Mouse (Mus musculus) spleen, postnatal 36 days (tissue): Measurements from ENCODE around the gene Ccm2l.

ENCODE experiments used
- DNase-seq, 2 experiments: peaks; one replicate each; pipeline ENCODE4 v3.0.0; 2022; ENCODE audit warnings: low spot score in 2 of 2, mixed read lengths in 1 of 2

Ccm2l gene

DNA sequence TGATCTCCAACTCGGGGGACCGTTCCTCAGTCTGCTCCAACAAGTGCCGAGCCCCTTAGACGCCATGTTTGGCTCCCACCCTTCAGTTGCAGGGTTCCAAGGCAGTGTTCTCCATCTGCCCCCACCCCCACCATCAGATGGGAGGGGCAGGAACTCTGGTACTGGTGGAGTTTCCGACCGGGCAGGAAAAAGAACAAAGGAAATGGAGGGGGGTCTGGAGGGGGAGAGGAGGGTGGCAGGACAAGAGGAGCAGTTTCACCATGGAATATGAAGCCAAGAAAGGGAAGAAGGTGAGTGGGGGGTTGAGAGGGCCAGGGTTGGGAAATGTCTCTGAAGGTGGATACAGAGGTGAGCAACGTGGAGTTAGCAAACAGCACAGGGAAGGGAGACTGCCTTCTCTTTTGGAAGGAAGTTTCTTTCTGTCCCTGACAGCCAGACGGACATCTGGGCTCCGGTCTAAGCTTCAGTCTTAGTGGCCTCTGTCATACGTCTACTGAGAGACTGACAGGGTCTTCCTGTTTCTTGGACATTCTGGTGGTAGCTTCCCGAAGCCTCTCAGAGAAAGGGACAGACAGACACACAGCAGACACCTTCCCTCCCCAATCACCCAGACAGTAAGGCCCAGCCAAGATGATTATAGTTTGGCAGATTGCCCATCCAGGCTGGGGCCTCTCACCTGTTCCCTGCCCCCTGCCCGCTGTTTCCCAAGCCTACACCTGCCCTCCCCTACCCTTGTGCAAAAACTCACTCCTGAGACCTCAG lies at the start of gene Ccm2l:
Ccm2l (plus strand) TSS at position 209 of the 762 bp plus-strand sequence.
- no peak for DNase-seq

DNA sequence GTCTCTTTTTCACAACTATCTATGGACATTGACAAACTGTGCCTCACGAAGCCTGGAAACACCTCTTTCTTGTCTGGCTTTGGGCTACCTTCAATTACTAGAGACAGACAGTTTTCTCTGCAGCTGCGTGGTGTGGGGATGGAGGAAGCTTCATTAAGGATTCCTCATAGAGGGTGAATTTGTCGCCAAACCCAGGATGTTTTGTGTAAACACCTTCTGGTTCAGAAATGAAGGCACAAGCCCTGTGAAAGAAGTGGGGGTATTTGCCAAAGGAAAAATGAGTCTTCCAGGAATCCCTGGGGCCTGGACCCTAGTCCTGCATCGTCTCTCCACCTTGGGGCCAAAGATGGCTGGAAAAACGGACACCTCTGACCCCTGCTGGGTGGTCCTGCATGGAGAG lies 49.0 kb upstream of the Ccm2l start:
- no peak for DNase-seq

DNA sequence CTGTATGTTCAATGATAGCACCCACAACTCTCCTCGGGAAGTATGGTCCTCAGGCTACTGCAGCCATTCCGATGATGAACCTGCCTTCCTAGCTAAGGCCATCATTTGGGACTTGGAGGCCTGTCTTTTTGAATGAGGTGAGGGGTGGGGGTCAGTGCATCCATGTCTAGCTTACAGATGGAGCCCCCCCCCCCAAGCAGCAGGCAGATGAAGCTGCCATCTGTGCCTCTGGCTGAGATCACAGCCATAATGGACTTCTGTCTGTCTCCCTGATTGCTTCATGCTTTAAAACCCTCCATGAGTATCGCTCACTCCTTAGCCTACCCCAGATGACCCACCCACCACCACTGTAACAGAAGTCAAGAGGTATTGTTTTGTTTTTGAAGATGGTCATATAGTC lies 46.4 kb upstream of the Ccm2l start:
- no peak for DNase-seq

DNA sequence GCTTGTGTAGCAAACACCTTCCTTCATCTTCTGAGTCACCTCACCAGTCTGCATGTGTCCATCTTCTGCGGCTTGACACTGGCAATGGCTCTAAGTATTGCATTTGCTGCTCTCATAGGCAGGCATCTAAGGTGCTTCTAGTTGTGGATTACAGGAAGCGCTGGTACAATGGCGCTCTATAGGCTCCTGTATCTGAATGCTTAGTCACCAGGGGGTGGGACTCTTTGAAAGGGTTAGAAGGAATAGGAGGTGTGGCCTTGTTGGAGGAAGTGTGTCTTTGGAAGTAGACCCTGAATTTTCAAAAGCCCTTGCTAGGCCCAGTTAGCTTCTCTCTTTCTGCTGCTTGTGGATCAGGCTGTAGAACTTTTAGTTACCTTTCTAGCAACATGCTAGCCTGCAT lies 44.6 kb upstream of the Ccm2l start:
- no peak for DNase-seq

DNA sequence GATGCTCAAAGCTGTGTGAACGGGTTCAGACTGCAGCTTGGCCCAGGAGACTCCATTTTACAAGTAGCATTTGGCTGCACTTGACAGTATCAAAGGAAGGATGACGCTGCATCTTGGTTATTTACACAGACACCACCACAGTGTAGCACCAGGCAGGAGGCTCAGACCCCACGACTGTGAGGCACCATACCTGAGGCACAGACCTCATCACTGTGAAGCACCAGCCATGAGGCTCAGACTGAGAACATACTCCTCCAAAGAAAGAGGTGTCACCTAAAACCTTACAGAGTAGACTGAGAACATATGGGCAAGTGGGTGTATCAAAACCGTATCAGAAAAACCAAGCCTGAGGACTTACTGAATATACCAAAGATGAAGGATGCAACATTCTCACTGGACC lies 42.9 kb upstream of the Ccm2l start:
- DNase-seq = no peak

DNA sequence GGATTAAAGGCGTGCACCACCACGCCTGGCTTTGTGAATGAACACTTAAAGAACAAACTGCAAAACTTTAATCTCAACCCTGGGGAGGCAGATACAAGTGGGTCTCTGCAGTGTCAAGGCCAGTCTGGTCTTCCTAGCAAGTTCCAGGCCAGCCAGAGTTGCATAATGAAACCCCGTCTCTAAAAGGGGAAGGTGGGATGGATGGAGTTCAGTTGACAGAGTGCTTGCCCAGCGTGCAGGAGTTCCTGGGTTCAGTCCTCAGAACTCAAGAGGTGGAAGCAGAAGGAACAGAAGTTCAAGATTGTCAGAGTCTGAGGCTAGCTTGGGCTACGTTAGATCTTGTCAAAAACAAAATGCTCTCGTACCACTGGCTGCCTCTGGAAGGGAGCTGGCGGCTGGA lies 39.7 kb upstream of the Ccm2l start:
- DNase-seq = no peak

DNA sequence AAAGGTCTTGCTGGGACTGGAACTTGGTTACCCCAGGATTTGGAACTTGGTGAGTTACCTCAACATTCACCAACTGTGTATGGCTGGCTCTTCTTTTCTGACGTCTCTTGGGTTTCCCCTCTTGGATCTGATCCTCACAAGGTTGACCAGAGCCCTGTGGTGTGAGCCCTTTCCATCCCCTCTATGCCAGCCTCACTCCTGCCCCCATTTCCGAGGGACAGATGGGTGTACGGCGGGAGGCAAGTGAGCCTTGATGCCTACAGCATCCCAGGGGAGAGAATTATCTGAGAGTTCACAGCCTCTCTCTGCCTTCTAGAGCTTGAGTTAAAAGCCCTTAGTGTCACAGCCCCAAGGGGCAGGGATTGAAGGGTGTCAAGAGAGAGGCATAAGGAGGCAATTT lies 38.3 kb upstream of the Ccm2l start:
- DNase-seq = no peak

DNA sequence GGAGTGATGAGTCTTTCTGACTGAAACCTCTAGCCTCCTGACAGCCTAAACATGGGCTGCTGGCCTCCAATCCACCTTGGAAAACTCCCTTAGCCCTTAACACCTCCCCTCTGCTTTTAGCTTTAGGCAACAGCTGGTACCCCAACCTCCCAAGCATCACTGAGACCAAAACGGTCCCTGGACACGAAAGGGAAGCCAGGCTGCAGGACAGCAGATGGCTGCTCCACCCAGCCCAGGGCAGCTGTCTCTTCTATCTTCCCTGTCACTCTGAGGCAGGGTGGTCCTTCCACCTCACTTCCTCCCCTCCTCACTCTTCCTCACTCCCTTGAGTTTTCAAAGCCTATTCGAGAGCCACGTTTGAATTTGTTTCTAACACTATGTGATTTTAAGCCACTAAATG lies 35.3 kb upstream of the Ccm2l start:
- no peak for DNase-seq

DNA sequence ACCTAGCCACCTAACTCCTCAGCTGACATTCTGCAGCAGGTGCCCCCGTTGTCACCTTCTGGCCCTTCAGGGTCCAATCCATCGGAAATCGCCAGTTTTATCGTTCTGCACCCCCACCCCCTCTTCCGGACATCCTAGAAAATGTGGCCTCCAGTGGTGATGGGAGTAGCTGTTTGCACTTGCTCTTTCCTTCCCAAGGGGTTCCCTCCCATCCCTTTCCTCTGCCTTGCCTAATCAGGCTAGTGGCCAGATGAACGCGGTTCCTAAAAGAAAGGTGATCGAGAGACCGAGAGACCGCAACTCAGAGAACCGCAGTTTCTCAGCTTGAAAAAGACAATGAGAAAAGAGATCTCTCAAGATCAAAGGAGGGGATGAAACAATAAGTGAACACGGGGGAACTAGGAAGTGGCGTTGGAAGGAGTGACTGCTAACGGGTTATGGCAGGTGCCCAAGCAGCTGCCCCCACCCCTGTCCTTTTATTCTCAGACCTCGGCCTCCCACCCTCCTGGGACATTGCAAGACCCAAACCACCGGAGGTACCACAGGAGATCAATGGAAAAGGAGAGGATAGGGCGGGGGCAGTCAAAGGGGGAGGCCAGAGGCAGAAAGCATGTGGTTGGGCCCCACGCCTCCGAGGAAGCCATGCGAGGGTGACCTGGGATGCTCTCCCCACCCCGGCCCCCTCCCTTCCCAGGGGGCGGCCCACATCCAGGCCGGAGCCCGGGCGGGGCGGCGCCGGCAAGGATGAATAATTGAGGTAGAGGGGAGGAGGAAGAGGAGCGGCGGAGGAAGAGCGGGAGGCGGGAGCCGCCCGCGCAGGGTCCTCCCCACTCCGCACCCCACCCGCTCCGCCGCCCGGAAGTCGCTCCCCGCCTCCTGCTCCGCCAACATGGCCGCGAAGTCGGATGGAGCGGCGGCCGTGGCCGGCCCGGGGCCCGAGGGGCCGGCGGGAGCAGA lies 34.4 kb upstream of the Ccm2l start, which contains the start of gene Xkr7:
Xkr7 (plus strand) TSS at position 727 of the 957 bp plus-strand sequence.
- DNase-seq = no peak

DNA sequence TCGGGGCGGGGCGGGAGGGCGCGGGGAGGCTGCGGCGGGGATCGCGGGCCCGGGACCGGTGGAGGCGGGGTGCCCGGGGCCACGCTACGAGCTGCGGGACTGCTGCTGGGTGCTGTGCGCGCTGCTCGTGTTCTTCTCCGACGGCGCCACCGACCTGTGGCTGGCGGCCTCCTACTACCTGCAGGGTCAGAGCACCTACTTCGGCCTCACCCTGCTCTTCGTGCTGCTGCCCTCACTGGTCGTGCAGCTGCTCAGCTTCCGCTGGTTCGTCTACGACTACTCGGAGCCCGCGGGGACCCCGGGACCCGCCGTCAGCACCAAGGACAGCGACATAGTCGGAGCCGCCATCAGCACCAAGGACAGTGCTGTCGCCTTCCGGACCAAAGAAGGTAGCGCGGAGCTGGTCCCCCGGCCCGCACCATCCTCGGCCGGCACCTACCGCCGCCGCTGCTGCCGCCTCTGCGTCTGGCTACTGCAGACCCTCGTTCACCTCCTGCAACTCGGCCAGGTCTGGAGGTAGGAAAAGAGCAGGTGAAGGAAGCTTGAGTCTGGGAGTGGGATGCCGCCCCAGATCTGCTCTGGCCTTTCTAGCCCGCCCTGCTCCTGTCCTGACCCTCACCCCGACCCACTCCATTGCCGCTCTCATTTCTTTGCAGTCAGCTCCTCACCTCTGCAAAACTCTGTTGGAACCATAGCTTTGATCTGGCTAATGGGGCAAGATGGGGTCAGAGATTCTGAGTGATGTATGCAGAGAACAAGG lies 33.5 kb upstream of the Ccm2l start:
- DNase-seq = peak; percentile 52 to 57

DNA sequence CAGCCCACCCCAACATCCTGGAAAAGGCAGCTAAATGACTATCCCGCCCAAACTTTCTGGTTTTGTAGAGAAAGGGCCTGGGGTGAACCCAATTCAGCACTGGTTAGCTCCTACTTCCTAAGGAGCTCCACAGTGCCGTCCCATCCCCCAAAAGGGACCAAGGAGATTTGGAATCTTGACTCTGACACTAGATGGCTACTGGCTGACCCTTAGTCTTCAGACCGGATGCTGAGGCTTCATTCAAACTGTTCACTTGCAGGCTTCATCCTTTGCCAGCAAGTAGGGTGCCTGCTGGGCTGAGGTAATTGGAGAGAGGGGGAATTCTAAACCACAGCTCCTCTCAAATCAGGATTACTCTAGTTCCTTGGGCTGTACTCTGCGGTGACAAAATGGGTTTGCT lies 32.8 kb upstream of the Ccm2l start:
- DNase-seq = no peak

DNA sequence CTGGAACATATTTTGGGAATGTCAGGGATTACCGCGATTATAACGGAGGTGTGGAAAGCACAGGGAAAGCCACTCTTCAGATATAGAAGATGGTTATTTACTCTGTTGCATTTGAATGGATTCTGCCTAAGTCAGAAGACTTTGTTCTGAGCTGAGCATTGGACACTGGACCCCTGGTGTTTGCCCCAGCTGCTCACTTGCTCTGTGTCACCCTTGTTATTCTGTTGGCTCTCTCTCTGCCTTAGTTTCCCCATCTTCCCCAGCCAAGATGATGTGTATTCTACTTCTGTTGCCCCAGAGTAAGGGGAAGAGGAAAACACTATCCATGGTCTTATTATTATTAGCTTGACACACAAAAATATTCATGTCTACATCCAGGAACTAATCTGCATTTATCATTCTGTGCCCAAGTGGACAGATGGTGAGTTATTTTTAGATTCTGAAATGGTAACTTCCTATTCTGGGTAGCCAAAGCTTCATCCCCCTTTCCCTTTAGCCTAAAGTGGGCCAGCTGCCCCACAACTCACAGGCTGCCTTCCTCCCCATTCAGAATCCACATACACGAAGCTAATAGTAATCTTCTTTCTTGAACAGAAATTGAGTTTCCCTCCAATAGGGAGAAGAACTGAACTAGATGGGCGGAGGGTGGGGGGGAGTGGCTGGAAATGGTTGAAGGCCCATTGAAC lies 32.1 kb upstream of the Ccm2l start:
- no peak for DNase-seq

DNA sequence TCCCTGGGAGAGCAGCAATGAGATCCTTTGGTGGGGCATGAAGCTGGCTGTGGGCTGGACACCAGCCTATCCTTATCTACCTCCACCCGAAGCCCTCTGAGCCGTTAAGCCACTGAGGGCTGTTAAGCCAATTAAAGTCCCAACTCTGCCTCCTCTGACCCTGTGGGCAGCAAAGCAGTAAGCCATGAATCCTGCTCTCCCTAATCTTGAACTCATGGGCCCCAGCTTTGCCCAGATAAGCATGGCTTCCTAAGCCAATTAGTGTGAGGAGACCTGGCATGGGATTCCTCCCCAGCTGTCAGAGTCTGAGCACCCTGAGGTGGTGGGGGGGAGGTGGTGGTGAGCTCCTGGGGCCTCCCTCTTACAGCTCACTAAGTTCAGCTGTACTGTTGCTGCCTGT lies 29.1 kb upstream of the Ccm2l start:
- DNase-seq = no peak

DNA sequence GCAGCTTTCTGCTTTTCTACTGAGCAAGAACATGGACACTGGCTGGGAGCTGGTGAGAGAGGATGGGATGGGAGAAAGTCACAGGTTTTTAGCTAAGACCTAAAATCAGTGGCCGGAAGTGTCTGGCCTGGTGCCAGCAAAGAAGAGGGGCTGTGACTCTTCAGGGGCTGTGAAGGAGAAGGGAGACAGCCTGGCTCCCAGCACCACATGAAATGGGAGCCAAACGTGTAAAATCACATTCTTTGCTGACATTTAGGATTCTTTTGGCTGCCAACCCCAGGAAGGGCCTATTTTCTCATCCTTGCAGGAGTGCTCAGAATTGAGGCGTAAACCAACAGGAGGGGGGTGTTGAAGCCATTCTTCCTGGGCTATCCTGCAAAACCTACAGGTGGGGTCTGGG lies 21.9 kb upstream of the Ccm2l start:
- no peak for DNase-seq

DNA sequence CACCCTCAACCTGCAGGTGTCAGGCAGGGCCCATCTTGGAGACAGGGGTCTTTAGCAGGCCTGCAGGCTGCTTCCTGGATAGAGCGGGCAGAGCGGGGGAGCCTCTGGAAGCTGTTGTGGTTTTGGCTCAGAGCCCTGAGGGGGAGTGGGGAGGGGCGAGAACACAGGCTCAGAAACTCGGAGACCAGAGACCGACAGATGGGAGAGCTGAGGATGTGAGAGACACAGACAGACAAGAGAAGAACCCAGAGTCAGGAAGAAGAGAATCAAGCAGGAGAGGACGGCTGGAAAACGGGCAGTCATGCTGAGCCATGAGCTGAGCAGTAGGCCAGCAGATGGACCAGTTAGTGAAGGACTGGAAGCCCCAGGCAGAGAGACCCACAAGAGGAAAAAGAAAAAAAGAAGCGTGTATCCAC lies 19.9 kb upstream of the Ccm2l start:
- no peak for DNase-seq

DNA sequence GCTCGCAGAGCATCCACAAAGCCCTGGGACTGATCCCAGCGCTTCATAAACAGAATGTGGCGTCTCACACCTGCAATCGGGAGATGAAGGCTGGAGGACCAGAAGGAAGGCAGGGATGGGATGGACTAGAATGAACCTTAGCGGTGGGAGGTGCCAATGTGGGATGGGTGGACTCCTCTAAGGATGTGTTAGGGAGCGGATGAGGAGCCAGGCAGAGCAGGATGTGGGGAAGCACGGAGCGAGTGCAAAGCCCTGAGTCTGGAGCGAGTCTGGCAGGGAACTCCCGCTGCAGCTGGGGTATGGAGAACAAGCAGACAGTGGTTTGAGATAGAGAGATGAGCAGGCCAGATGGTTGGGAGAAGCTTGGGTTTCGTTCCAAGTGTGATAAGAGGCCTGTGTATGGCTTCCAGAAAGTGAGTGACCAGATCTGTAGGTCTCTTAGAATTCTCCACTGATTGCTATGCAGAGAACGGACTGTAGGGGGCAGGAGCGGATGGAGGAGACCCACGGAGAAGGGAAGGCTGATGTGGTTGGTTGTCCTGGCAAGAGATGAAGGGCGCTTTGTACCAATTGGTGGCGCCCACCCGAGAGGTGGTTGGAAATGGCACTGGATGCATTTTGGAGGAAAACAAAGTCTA lies 17.8 kb upstream of the Ccm2l start:
- peak in 1 of 2 experiments; percentile 39 for DNase-seq

DNA sequence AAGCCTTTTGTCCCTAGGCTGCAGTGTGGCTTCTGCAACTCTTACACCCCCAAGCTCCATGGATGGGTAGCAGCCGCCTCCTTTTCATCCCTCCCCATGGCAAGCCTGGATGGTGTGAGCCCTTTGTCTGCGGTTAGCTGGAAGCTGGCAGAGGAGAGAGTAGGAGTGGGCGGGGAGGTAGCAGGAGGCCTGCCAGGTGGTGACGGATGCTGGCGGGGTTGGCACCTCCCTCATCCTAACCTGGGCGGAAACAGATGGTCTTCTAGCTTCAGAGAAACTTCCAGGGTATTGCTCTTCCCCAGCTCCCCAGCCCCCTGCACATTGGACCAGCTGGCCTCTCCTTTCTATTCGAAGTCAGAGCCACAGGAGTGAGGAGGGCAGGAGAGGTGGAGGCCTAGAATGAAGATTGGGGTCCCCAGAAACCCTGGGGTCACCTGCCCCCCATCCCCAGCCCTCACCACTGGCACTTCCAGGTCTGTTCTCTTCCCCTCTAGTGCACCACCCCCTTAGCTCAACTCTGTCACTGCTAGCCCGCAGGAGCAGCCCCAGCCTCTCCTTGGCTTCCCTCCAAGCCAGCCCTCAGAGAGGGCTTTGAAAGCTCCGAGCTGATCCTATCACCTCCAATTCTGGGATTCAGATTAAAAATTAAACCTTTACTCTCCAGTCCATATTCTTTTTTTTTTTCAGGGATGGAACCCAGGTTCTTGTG lies 16.3 kb upstream of the Ccm2l start:
- DNase-seq = no peak

DNA sequence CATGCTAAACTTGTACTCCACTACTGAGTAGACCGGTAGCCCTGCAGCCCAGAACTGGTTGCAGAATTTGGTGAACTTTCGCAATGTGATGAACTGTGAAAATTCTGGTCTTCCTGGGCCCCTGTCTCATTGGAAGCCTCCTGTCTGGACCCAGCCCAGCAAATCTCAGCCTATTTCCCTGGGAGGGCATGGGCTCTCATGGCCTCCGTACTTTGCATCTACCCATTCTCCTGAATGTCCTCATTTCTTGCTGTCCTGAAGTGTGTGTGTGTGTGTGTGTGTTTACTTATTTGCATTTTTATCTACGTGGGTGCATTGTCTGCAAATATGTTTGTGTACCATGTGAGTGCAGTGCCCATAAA lies 15.8 kb upstream of the Ccm2l start:
- DNase-seq = no peak

DNA sequence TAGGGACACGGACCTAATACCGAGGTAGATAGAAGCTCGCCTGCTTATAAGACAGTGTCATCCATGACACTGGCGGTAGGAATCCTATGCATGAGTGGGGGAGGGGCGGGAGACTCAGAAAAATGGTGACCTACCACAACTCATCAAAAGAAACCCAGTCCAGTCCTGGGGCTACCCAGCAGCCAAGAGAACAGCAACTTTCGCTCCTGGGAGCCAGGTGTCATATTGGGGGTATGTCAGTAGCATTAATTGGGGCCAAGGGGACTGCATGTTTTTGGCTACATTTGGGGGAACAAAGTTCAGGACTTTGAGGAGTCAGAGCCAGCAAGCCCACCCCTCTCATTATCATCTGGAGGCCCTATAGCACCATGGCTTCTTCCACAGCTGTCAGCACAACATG lies 14.7 kb upstream of the Ccm2l start:
- no peak for DNase-seq

DNA sequence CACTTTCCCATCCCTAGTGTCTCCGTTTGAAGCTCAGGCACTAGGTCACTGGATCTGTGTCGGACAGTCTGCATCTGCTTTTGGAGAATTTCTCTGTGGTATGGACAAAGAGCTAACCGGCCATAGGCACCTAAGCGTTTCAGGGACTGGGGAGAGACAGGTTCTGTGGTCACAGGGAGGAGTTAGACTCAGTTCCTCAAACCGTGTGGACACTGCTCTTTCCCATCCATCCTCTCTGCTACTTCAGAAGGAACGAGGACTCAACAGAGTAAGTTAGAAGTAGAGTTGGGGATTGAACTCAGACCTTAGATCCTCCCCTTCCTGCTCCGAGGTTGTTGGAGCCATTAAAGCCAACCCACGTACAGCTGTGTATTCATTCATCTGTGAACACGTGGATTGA lies 14.2 kb upstream of the Ccm2l start:
- no peak for DNase-seq
